Mouse (Mus musculus) ES-E14 (cell line): ENCODE results near the gene Tnfaip3. TPM values are rescaled to one million over a fixed set of nuclear protein-coding genes. Genes with fewer than 3 reads are reported as not detected.

Source experiments
- DNase-seq: peaks from one replicate; pipeline ENCODE4 v3.0.0-alpha.2; 2013; ENCODE audit warnings: low read depth, low spot score
- H3K27ac ChIP-seq: 2 replicates; pipeline ENCODE4 v1.5.1; 2012; ENCODE audit warnings: low read depth, mild to moderate bottlenecking, low read length, moderate library complexity, mixed read lengths; ENCODE audit not compliant: poor library complexity, insufficient read depth, severe bottlenecking
- H3K36me3 ChIP-seq: 2 replicates; pipeline ENCODE4 v1.6.1; 2012; ENCODE audit warnings: mild to moderate bottlenecking, low read length, moderate library complexity, mixed read lengths; ENCODE audit not compliant: control insufficient read depth, poor library complexity, insufficient read depth, severe bottlenecking
- H3K4me1 ChIP-seq, 2 experiments: fragments of 150-350 bp in 1 of 2; sonication (generic) in 1 of 2; 2 replicates each; pipeline ENCODE4 v1.6.1; 2012; ENCODE audit warnings: low read length in 2 of 2, mild to moderate bottlenecking in 1 of 2, mixed read lengths in 1 of 2; ENCODE audit not compliant: control insufficient read depth in 2 of 2, insufficient read depth in 2 of 2, poor library complexity in 1 of 2
- H3K4me3 ChIP-seq, 2 experiments: fragments of 150-350 bp in 1 of 2; sonication (generic) in 1 of 2; 2 replicates each; pipeline ENCODE4 v1.5.1; 2012; ENCODE audit warnings: low read length in 2 of 2, low read depth in 1 of 2, mild to moderate bottlenecking in 1 of 2, mixed read lengths in 1 of 2; ENCODE audit not compliant: insufficient read depth in 1 of 2, poor library complexity in 1 of 2, severe bottlenecking in 1 of 2
- H3K9ac ChIP-seq: 2 replicates; pipeline ENCODE4 v1.6.1; 2012; ENCODE audit warnings: low read depth, mild to moderate bottlenecking, low read length, mixed read lengths; ENCODE audit not compliant: poor library complexity, insufficient read depth, severe bottlenecking
- H3K9me3 ChIP-seq: fragments of 150-350 bp; sonication (generic); 2 replicates; pipeline ENCODE4 v1.6.1; 2012; ENCODE audit warnings: low read depth, mild to moderate bottlenecking, low read length; ENCODE audit not compliant: control insufficient read depth, insufficient read depth
- CHD2 ChIP-seq: IDR thresholded peaks from 2 replicates; pipeline ENCODE4 v1.6.1; 2014; ENCODE audit warnings: mild to moderate bottlenecking, low read depth, low read length, inconsistent platforms
- HCFC1 ChIP-seq: IDR thresholded peaks from 2 replicates; pipeline ENCODE4 v1.6.1; 2012; ENCODE audit warnings: low read length, inconsistent platforms, borderline replicate concordance; ENCODE audit not compliant: insufficient read depth
- MAFK ChIP-seq: IDR thresholded peaks from 2 replicates; pipeline ENCODE4 v1.6.1; 2014; ENCODE audit warnings: mild to moderate bottlenecking, low read depth, low read length, inconsistent platforms; ENCODE audit not compliant: insufficient read depth
- ZC3H11A ChIP-seq: IDR thresholded peaks from 2 replicates; pipeline ENCODE4 v1.6.1; 2012; ENCODE audit warnings: low read depth, mild to moderate bottlenecking, inconsistent platforms, low read length, borderline replicate concordance
- ZNF384 ChIP-seq: IDR thresholded peaks from 2 replicates; pipeline ENCODE4 v1.6.1; 2012; ENCODE audit warnings: low read depth, low read length, inconsistent platforms
- in situ Hi-C, 2 experiments: fragments of 600-800 bp; cut with MboI; formaldehyde crosslinking; loops; one replicate each; pipeline ENCODE4 v1.15.1; 2025; ENCODE audit warnings: low sequenced_read_pairs in 2 of 2, inconsistent platforms in 1 of 2; ENCODE audit not compliant: unreplicated experiment in 2 of 2
- total RNA-seq: library from RNA; depleted of rRNA; stranded (reverse); fragments of 300-350 nt; gene quantifications from 2 replicates; pipeline ENCODE4 v1.2.3, GENCODE M21; 2012

Tnfaip3 gene
- total RNA-seq, 1 experiment = 3.9 TPM

DNA sequence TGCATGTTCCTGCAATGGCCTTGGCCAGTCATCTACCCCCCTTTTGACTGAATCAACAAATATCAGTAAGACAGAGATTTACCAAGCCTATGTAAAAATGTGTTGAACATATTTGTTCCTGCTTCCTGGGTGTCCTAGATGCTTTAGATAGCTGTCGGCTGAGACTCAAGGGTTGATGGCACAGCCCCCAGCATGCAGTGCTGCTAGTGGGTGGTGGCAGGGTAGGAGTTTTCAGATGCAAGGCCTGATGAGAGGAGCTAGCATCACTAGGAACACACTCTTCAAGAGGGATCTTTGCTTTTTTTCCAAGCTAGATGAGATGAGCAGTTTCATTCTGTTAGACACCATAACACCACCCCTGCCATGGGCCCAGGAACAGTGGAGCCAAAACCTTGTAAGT is 6.8 kb upstream of the Tnfaip3 start:
- in situ Hi-C loops = no loop called here
- H3K27ac ChIP-seq = no peak overlapping the region
- DNase-seq = no peak
- H3K4me3 ChIP-seq = no peak overlapping the region
- TF ChIP-seq ZC3H11A (no peak), MAFK (no peak), HCFC1 (no peak), CHD2 (no peak), ZNF384 (no peak)
- no peaks in the 10 kb centered on the region for H3K4me1 ChIP-seq
- H3K9ac ChIP-seq = no peak overlapping the region
- H3K9me3 ChIP-seq = no peaks in the 10 kb centered on the region
- no peaks in the 10 kb centered on the region for H3K36me3 ChIP-seq

DNA sequence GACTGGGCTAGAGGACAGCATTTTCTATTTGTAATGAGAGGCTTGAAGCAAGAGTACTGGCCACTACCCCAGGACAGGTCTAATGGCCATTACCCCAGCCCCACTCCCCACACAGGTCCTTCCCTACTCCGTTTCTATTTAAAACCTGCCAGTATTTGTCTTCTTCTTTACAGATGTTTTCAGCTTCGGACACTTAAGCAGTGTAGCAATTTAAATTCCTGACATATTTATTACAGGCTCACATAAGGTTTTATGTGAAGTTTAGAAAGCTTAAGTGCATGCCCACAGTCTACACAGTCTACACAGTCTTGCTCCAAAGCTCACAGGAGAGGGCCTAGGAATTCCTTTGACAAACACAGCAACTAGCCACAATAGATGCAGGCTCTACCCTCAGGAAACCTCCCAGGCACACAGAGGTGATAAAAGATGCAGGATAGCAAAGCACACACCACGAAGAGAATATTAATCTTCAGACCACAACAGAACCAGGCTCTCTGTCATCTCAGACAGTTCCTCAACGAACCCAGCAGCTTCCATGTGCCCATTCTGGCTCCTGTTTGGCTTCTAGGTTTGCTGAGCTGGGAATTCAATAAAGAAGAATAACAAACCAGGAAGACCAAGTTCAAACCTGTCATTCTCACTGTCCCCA is 1.5 kb upstream of the Tnfaip3 start:
- H3K9ac ChIP-seq = no peak overlapping the region
- DNase-seq = no peak
- H3K36me3 ChIP-seq = no peaks in the 10 kb centered on the region
- in situ Hi-C loops = no loop called here
- no peak overlapping the region for H3K27ac ChIP-seq
- TF ChIP-seq ZC3H11A (no peak), MAFK (no peak), CHD2 (no peak), HCFC1 (no peak), ZNF384 (no peak)
- H3K4me3 ChIP-seq = no peak overlapping the region
- peaks cover 0 to 6% of the 10 kb centered on the region in 2 experiments; a peak in 1 of 4 replicates for H3K4me1 ChIP-seq
- no peaks in the 10 kb centered on the region for H3K9me3 ChIP-seq

DNA sequence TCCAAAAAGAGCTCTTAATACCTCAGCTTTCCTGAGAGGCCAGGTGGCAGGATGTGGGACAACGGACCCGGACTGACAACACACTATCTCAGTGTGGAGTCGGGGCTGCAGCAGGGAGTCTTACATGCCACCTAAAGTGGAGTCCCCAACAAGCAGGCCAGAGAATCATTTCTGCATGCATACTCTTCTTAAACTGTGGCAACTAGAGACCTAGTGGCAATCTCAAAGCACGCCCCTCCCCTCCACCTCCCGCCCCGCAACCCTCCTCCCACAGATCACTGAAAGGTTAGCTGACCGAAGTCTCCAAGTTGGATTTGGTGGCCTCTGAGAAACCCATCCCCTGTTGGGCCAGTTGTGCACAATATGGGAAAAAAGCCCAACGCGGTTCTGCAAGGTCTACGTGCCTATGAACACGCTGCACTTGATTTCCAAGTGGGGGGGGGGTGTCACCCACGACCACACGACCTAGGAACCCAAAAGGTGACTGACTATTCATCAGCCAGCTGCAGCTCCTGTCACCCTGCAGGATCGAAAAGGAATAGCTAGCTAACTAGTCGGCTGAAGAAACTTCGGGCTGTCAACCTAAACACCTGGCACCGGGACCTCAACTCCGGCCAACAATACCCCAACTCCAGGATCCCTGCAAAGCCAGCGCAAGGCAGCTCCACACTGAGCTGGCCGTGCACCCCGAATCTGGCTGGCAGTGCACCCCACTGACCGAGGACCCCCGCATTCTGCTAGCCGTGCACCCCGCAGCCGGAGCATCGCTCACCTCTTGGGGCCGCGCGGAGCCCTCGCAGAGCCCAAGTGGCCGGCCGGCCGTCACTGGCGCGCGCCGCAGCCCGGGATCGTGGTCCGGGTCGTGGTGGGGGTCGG is 838 bp downstream of the Tnfaip3 start:
- no peak overlapping the region for H3K27ac ChIP-seq
- in situ Hi-C loops = no loop called here
- H3K9ac ChIP-seq = peak overlapping the region; percentile 68
- peak; percentile 34 for DNase-seq
- TF ChIP-seq HCFC1 (no peak), CHD2 (no peak), ZNF384 (no peak)
- peak overlapping the region; percentile 71 to 75 for H3K4me3 ChIP-seq
- H3K9me3 ChIP-seq = no peaks in the 10 kb centered on the region
- H3K36me3 ChIP-seq = no peaks in the 10 kb centered on the region
- H3K4me1 ChIP-seq = peaks cover 0 to 6% of the 10 kb centered on the region in 2 experiments; a peak in 1 of 4 replicates

DNA sequence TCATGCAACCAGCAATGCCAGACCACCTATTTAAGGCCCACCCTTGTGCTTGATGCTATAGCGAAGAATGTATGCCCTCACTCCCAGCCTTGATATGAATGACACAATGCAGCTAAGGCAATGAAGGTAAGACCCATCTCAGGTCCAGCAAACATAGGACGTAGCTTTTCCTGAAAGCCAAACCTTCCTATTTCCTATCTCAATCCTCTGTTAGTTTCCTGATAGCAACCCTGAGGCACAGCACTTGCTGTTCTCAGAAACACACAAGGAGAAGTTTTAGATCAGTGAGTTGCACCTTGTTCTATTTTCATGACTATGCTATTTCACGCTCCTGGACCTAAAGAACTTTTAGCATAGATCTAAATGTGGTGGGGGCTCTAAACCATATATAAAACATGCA is 2.1 kb downstream of the Tnfaip3 start:
- Histone ChIP-seq H3K9ac (no peak overlapping the region), H3K4me3 (no peak overlapping the region), H3K36me3 (no peaks in the 10 kb centered on the region), H3K9me3 (no peaks in the 10 kb centered on the region), H3K27ac (no peak overlapping the region), H3K4me1 (peaks cover 0 to 6% of the 10 kb centered on the region in 2 experiments; a peak in 1 of 4 replicates)
- TF ChIP-seq ZNF384 (no peak), MAFK (no peak), HCFC1 (no peak), ZC3H11A (no peak), CHD2 (no peak)
- in situ Hi-C loops = no loop called here
- DNase-seq = no peak
